Mouse (Mus musculus): ENCODE results near the gene Tnfrsf21. TPM values are rescaled to one million over a fixed set of nuclear protein-coding genes. Genes with fewer than 3 reads are reported as not detected.

The Tnfrsf21 gene
- polyA plus RNA-seq, 1 experiment from 2014 or later = 20.8 TPM

- Histone ChIP-seq H3K4me2 (ENCODE audit: low read depth, low read length) (no peak overlapping the region), H3K4me3 (ENCODE audit: low read depth, low read length) (no peak overlapping the region), H3K9me3 (replicated peaks; ENCODE audit: control insufficient read depth, low read length) (no peaks in the 10 kb centered on the region), H3K27me3 (ENCODE audit: control insufficient read depth, insufficient read depth, low read length) (no peaks in the 10 kb centered on the region), H3K9ac (replicated peaks; ENCODE audit: low read length) (no peak overlapping the region), H3K4me1 (ENCODE audit: control insufficient read depth, insufficient read depth, low read length) (no peaks in the 10 kb centered on the region), H3K27ac (replicated peaks; ENCODE audit: low read depth, low read length) (no peak overlapping the region), H3K36me3 (replicated peaks; ENCODE audit: control insufficient read depth, insufficient read depth, low read depth, low read length) (no peaks in the 10 kb centered on the region)
- peak; percentile 43 for DNase-seq (ENCODE audit: low spot score)
- WGBS = 38% methylated on average over 9 of the region's 9 CpGs
- ATAC-seq (replicated peaks; ENCODE audit: insufficient number of reproducible peaks, low FRiP score, low TSS enrichment, low read depth) = no peak
Measured at GRCm38 (mm10) chr17:42985837-42986589, 30.3 kb upstream of the Tnfrsf21 start.

GRCm38 (mm10) chr17:42987692-42988091, 28.7 kb upstream of the Tnfrsf21 start:
- DNase-seq (ENCODE audit: low spot score) (peak; percentile 47), ATAC-seq (replicated peaks; ENCODE audit: insufficient number of reproducible peaks, low FRiP score, low TSS enrichment, low read depth) (no peak)
- no peak overlapping the region for H3K27ac ChIP-seq (replicated peaks; ENCODE audit: low read depth, low read length)
- no peak overlapping the region for H3K4me3 ChIP-seq (ENCODE audit: low read depth, low read length)
- H3K9me3 ChIP-seq (replicated peaks; ENCODE audit: control insufficient read depth, low read length) = no peaks in the 10 kb centered on the region
- no peaks in the 10 kb centered on the region for H3K27me3 ChIP-seq (ENCODE audit: control insufficient read depth, insufficient read depth, low read length)
- H3K36me3 ChIP-seq (replicated peaks; ENCODE audit: control insufficient read depth, insufficient read depth, low read depth, low read length) = no peaks in the 10 kb centered on the region
- no peaks in the 10 kb centered on the region for H3K4me1 ChIP-seq (ENCODE audit: control insufficient read depth, insufficient read depth, low read length)
- H3K4me2 ChIP-seq (ENCODE audit: low read depth, low read length) = no peak overlapping the region
- no peak overlapping the region for H3K9ac ChIP-seq (replicated peaks; ENCODE audit: low read length)
- WGBS = 23% methylated on average over 4 of the region's 4 CpGs

GRCm38 (mm10) chr17:42989981-42990380, 26.4 kb upstream of the Tnfrsf21 start:
- no peak overlapping the region for H3K27ac ChIP-seq (replicated peaks; ENCODE audit: low read depth, low read length)
- no peak for ATAC-seq (replicated peaks; ENCODE audit: insufficient number of reproducible peaks, low FRiP score, low TSS enrichment, low read depth)

GRCm38 (mm10) chr17:42991112-42991511, 25.2 kb upstream of the Tnfrsf21 start:
- no peak overlapping the region for H3K4me3 ChIP-seq (ENCODE audit: low read depth, low read length)
- H3K27ac ChIP-seq (replicated peaks; ENCODE audit: low read depth, low read length) = no peak overlapping the region
- no peak for ATAC-seq (replicated peaks; ENCODE audit: insufficient number of reproducible peaks, low FRiP score, low TSS enrichment, low read depth)
- no peak overlapping the region for H3K4me2 ChIP-seq (ENCODE audit: low read depth, low read length)
- no peaks in the 10 kb centered on the region for H3K27me3 ChIP-seq (ENCODE audit: control insufficient read depth, insufficient read depth, low read length)
- H3K36me3 ChIP-seq (replicated peaks; ENCODE audit: control insufficient read depth, insufficient read depth, low read depth, low read length) = no peaks in the 10 kb centered on the region
- H3K9ac ChIP-seq (replicated peaks; ENCODE audit: low read length) = no peak overlapping the region
- H3K4me1 ChIP-seq (ENCODE audit: control insufficient read depth, insufficient read depth, low read length) = no peaks in the 10 kb centered on the region
- 54% methylated on average over 11 of the region's 11 CpGs for WGBS
- no peaks in the 10 kb centered on the region for H3K9me3 ChIP-seq (replicated peaks; ENCODE audit: control insufficient read depth, low read length)
- no peak for DNase-seq (ENCODE audit: low spot score)

More at GRCm38 (mm10) chr17:42989981-42990380, 26.4 kb upstream of the Tnfrsf21 start:
- Histone ChIP-seq H3K4me3 (ENCODE audit: low read depth, low read length) (no peak overlapping the region), H3K36me3 (replicated peaks; ENCODE audit: control insufficient read depth, insufficient read depth, low read depth, low read length) (no peaks in the 10 kb centered on the region), H3K4me2 (ENCODE audit: low read depth, low read length) (no peak overlapping the region), H3K9me3 (replicated peaks; ENCODE audit: control insufficient read depth, low read length) (no peaks in the 10 kb centered on the region), H3K4me1 (ENCODE audit: control insufficient read depth, insufficient read depth, low read length) (no peaks in the 10 kb centered on the region), H3K9ac (replicated peaks; ENCODE audit: low read length) (no peak overlapping the region), H3K27me3 (ENCODE audit: control insufficient read depth, insufficient read depth, low read length) (no peaks in the 10 kb centered on the region)
- WGBS = 76% methylated on average over 4 of the region's 4 CpGs
- peak; percentile 20 for DNase-seq (ENCODE audit: low spot score)

- DNase-seq (ENCODE audit: low spot score) (no peak), ATAC-seq (replicated peaks; ENCODE audit: insufficient number of reproducible peaks, low FRiP score, low TSS enrichment, low read depth) (no peak)
- Histone ChIP-seq H3K4me2 (ENCODE audit: low read depth, low read length) (no peak overlapping the region), H3K4me3 (ENCODE audit: low read depth, low read length) (no peak overlapping the region), H3K4me1 (ENCODE audit: control insufficient read depth, insufficient read depth, low read length) (no peaks in the 10 kb centered on the region), H3K27ac (replicated peaks; ENCODE audit: low read depth, low read length) (no peak overlapping the region), H3K36me3 (replicated peaks; ENCODE audit: control insufficient read depth, insufficient read depth, low read depth, low read length) (no peaks in the 10 kb centered on the region), H3K9me3 (replicated peaks; ENCODE audit: control insufficient read depth, low read length) (no peaks in the 10 kb centered on the region), H3K27me3 (ENCODE audit: control insufficient read depth, insufficient read depth, low read length) (no peaks in the 10 kb centered on the region), H3K9ac (replicated peaks; ENCODE audit: low read length) (no peak overlapping the region)
- 80% methylated on average over 7 of the region's 7 CpGs for WGBS
Measured at GRCm38 (mm10) chr17:42999446-42999977, 16.8 kb upstream of the Tnfrsf21 start.

GRCm38 (mm10) chr17:43000598-43000997, 15.8 kb upstream of the Tnfrsf21 start:
- ATAC-seq (replicated peaks; ENCODE audit: insufficient number of reproducible peaks, low FRiP score, low TSS enrichment, low read depth) = no peak
- WGBS = 90% methylated on average over 7 of the region's 7 CpGs
- Histone ChIP-seq H3K27ac (replicated peaks; ENCODE audit: low read depth, low read length) (no peak overlapping the region), H3K27me3 (ENCODE audit: control insufficient read depth, insufficient read depth, low read length) (no peaks in the 10 kb centered on the region), H3K9ac (replicated peaks; ENCODE audit: low read length) (no peak overlapping the region), H3K36me3 (replicated peaks; ENCODE audit: control insufficient read depth, insufficient read depth, low read depth, low read length) (no peaks in the 10 kb centered on the region), H3K4me1 (ENCODE audit: control insufficient read depth, insufficient read depth, low read length) (no peaks in the 10 kb centered on the region), H3K4me3 (ENCODE audit: low read depth, low read length) (no peak overlapping the region), H3K4me2 (ENCODE audit: low read depth, low read length) (no peak overlapping the region), H3K9me3 (replicated peaks; ENCODE audit: control insufficient read depth, low read length) (no peaks in the 10 kb centered on the region)
- no peak for DNase-seq (ENCODE audit: low spot score)

GRCm38 (mm10) chr17:43012718-43013117, 3.6 kb upstream of the Tnfrsf21 start:
- no peaks in the 10 kb centered on the region for H3K27me3 ChIP-seq (ENCODE audit: control insufficient read depth, insufficient read depth, low read length)
- H3K27ac ChIP-seq (replicated peaks; ENCODE audit: low read depth, low read length) = no peak overlapping the region
- DNase-seq (ENCODE audit: low spot score) (peak; percentile 81), ATAC-seq (replicated peaks; ENCODE audit: insufficient number of reproducible peaks, low FRiP score, low TSS enrichment, low read depth) (no peak)
- H3K4me1 ChIP-seq (ENCODE audit: control insufficient read depth, insufficient read depth, low read length) = no peaks in the 10 kb centered on the region
- no peak overlapping the region for H3K9ac ChIP-seq (replicated peaks; ENCODE audit: low read length)
- H3K4me3 ChIP-seq (ENCODE audit: low read depth, low read length) = no peak overlapping the region
- no peaks in the 10 kb centered on the region for H3K36me3 ChIP-seq (replicated peaks; ENCODE audit: control insufficient read depth, insufficient read depth, low read depth, low read length)
- no peak overlapping the region for H3K4me2 ChIP-seq (ENCODE audit: low read depth, low read length)
- H3K9me3 ChIP-seq (replicated peaks; ENCODE audit: control insufficient read depth, low read length) = no peaks in the 10 kb centered on the region
- WGBS = 18% methylated on average over 6 of the region's 6 CpGs

GRCm38 (mm10) chr17:43017341-43018052, 1.1 kb downstream of the Tnfrsf21 start:
- H3K4me2 ChIP-seq (ENCODE audit: low read depth, low read length) = peak overlapping the region; percentile 94
- no peaks in the 10 kb centered on the region for H3K27me3 ChIP-seq (ENCODE audit: control insufficient read depth, insufficient read depth, low read length)

More at GRCm38 (mm10) chr17:43017341-43018052, 1.1 kb downstream of the Tnfrsf21 start:
- Histone ChIP-seq H3K9ac (replicated peaks; ENCODE audit: low read length) (peak overlapping the region; percentile 86), H3K4me3 (ENCODE audit: low read depth, low read length) (peak overlapping the region; percentile 83), H3K9me3 (replicated peaks; ENCODE audit: control insufficient read depth, low read length) (no peaks in the 10 kb centered on the region), H3K27ac (replicated peaks; ENCODE audit: low read depth, low read length) (no peak overlapping the region), H3K36me3 (replicated peaks; ENCODE audit: control insufficient read depth, insufficient read depth, low read depth, low read length) (no peaks in the 10 kb centered on the region), H3K4me1 (ENCODE audit: control insufficient read depth, insufficient read depth, low read length) (no peaks in the 10 kb centered on the region)
- DNase-seq (ENCODE audit: low spot score) = peak; percentile 60
- whole genome bisulfite sequencing = 1% methylated on average over 37 of the region's 40 CpGs
- peak; percentile 41 for ATAC-seq (replicated peaks; ENCODE audit: insufficient number of reproducible peaks, low FRiP score, low TSS enrichment, low read depth)

All from embryonic facial prominence, embryonic 11.5 days (tissue).